Mouse (Mus musculus): Measurements from ENCODE around the gene Abcc2. TPM values are rescaled to one million over a fixed set of nuclear protein-coding genes. Genes with fewer than 3 reads are reported as not detected.
A peak's percentile ranks its signal among the peaks of the same experiment; 100 is the strongest.

Abcc2 gene
- total RNA-seq, 1 experiment from 2014 or later = 0.76 TPM

GRCm38 (mm10) chr19:43882895-43883573 is 101.0 kb downstream of the Abcc2 start:
- no peak for ATAC-seq (replicated peaks; ENCODE audit: insufficient number of reproducible peaks, low FRiP score, low TSS enrichment, poor library complexity, severe bottlenecking)

DNA sequence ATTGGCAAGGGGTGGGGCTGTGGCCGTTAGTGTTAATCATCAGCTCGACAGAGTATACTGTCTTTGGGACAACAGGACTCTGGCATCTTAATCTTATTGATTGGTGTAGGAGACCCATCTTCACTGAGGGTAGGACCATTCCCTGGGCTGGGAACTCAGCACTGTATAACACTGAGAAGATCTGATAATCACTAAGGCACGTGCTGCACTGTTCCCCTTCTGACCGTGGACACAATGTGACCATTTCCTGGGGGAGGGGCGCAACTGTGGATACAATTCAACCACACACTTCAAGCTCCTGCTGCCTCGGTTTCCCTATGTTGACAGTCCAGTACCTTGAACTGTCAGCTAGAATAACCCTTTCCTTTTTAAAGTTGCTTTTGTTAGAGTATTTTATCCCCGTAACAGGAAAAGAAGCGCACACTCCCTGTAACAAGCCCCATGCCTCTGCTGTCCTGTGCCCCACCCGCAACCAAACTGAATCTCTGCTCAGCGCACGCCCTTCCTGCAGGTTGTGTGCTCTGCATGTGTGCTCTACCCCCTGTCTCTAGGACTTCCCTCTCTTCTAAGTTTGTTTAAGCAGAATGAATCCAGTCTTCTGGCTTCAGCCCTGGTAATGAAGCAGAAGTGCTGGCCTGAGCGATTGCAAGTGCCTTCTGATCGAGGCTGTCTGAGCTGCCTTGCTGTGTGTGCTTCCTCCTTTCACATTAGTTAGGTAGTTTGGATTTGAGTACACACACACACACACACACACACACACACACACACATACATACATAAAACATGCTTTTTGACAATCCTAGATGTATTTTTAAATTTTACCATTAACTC is 102.9 kb downstream of the Abcc2 start:
- ATAC-seq (replicated peaks; ENCODE audit: insufficient number of reproducible peaks, low FRiP score, low TSS enrichment, poor library complexity, severe bottlenecking) = peak; percentile 45; the same call in 1 of the 2 replicates

- ATAC-seq (replicated peaks; ENCODE audit: insufficient number of reproducible peaks, low FRiP score, low TSS enrichment, poor library complexity, severe bottlenecking) = no peak
Measured at GRCm38 (mm10) chr19:43886371-43887099, 104.5 kb downstream of the Abcc2 start.

GRCm38 (mm10) chr19:43887242-43887641 is 105.2 kb downstream of the Abcc2 start:
- ATAC-seq (replicated peaks; ENCODE audit: insufficient number of reproducible peaks, low FRiP score, low TSS enrichment, poor library complexity, severe bottlenecking) = no peak

DNA sequence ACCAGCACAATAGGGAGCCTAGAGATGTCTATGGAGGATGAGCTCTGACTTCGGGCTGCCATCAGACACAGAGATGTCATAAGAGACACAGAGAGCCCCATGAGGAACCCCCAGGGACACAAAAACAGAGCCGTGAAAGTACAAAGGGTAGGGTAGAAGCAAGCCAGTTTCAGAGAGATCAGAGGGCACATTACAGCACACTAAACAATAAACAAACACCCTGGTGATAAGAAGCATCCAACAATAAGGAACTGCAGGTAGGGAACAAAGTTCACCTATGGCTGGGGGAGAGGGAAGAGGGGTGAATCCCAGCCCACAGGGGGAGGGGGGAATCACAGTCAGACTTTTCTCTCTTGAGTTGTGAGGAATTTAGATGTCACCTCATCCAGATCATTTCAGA is 105.7 kb downstream of the Abcc2 start:
- ATAC-seq (replicated peaks; ENCODE audit: insufficient number of reproducible peaks, low FRiP score, low TSS enrichment, poor library complexity, severe bottlenecking) = no peak

Other genes with a start within 250 kb of the Abcc2 start
- gene Nkx2-3, start 169.9 kb upstream of the Abcc2 start, total RNA-seq (2017) = not detected in 3 replicates
- 68.7 to 103 TPM (median 101 TPM) in 3 replicates for gene Slc25a28, start 107.3 kb upstream of the Abcc2 start, total RNA-seq (2017)
- gene Entpd7, start 92.5 kb upstream of the Abcc2 start, total RNA-seq (2017) = 1.5 to 10.0 TPM (median 6.4 TPM) in 3 replicates
- gene Cutc, start 29.2 kb upstream of the Abcc2 start, total RNA-seq (2017) = 17.4 to 33.6 TPM (median 27.9 TPM) in 3 replicates
- gene Cox15, start 29.2 kb upstream of the Abcc2 start, total RNA-seq (2017) = 5.5 to 10.8 TPM (median 9.4 TPM) in 3 replicates
- gene Dnmbp, start 158.0 kb downstream of the Abcc2 start, total RNA-seq (2017) = 8.7 to 12.2 TPM (median 9.3 TPM) in 3 replicates
- gene Cpn1, start 204.4 kb downstream of the Abcc2 start, total RNA-seq (2017) = 1.2 TPM in 1 of 3 replicates, not detected in the others
- not detected in 3 replicates for gene Cyp2c23, start 247.0 kb downstream of the Abcc2 start, total RNA-seq (2017)